Mouse (Mus musculus) hindbrain, embryonic 14.5 days (tissue): ENCODE measurements around the gene Cyth1. TPM values are rescaled to one million over a fixed set of nuclear protein-coding genes. Genes with fewer than 3 reads are reported as not detected.
A peak's percentile ranks its signal among the peaks of the same experiment; 100 is the strongest.

Experiments
- ATAC-seq: fragments of 200-750 bp; cut with Nextera tagmentation; 2 replicates; pipeline ENCODE4 v1.8.0; 2017; ENCODE audit warnings: moderate number of reproducible peaks, mild to moderate bottlenecking, moderate TSS enrichment, moderate library complexity; ENCODE audit not compliant: low FRiP score
- DNase-seq: peaks from one replicate; pipeline ENCODE4 v3.0.0-alpha.2; 2015; ENCODE audit warnings: low spot score
- H3K27ac ChIP-seq: fragments of 300-500 bp; sonication (generic); 2 replicates; pipeline ENCODE4 v1.5.1; 2014; ENCODE audit warnings: mild to moderate bottlenecking, moderate library complexity
- H3K27me3 ChIP-seq: fragments of 300-500 bp; sonication (generic); 2 replicates; pipeline ENCODE4 v1.6.1; 2014; ENCODE audit warnings: mild to moderate bottlenecking, low read length, mixed read lengths; ENCODE audit not compliant: control insufficient read depth, insufficient read depth
- H3K36me3 ChIP-seq: fragments of 300-500 bp; sonication (generic); replicated peaks from 2 replicates; pipeline ENCODE4 v1.6.1; 2014; ENCODE audit not compliant: control insufficient read depth, insufficient read depth
- H3K4me1 ChIP-seq: fragments of 300-500 bp; sonication (generic); replicated peaks from 2 replicates; pipeline ENCODE4 v1.6.1; 2014; ENCODE audit warnings: antibody characterized with exemption, low read length, mixed read lengths; ENCODE audit not compliant: control insufficient read depth, insufficient read depth
- H3K4me2 ChIP-seq: fragments of 300-500 bp; sonication (generic); replicated peaks from 2 replicates; pipeline ENCODE4 v1.6.1; 2014; ENCODE audit warnings: mild to moderate bottlenecking, moderate library complexity
- H3K4me3 ChIP-seq: fragments of 300-500 bp; sonication (generic); replicated peaks from 2 replicates; pipeline ENCODE4 v1.5.1; 2014; ENCODE audit warnings: mild to moderate bottlenecking, low read length
- H3K9ac ChIP-seq: fragments of 300-500 bp; sonication (generic); 2 replicates; pipeline ENCODE4 v1.6.1; 2014
- H3K9me3 ChIP-seq: fragments of 300-500 bp; sonication (generic); 2 replicates; pipeline ENCODE4 v1.6.1; 2016; ENCODE audit warnings: low read length; ENCODE audit not compliant: control insufficient read depth
- WGBS: fragments of 180-500 bp; shearing (Covaris S2); extraction: QIAGEN DNeasy Blood & Tissue Kit; methylation state at CpG from one replicate; pipeline ENCODE4 v1.1.7; 2014; 5-methylcytosine and 5-hydroxymethylcytosine counted together
- polyA plus RNA-seq: library from polyadenylated mRNA; unstranded; fragments of >200 nt; fragmentation: Nextera tagmentation; extraction: Ambion mirVana; gene quantifications from 2 replicates; pipeline ENCODE4 v1.2.1, GENCODE M21; 2014

Gene Cyth1
- polyA plus RNA-seq, 1 experiment from 2014 or later: 18.1 TPM

- H3K9ac ChIP-seq: no peak overlapping the region
- H3K4me2 ChIP-seq: no peak overlapping the region
- H3K9me3 ChIP-seq: no peaks in the 10 kb centered on the region
- H3K36me3 ChIP-seq: no peaks in the 10 kb centered on the region
- no peak for DNase-seq
- peaks cover 5% of the 10 kb centered on the region; the same call in 1 of the 2 replicates for H3K4me1 ChIP-seq
- WGBS: 8% methylated on average over 7 of the region's 7 CpGs
- no peak for ATAC-seq
- no peak overlapping the region for H3K4me3 ChIP-seq
- H3K27me3 ChIP-seq: no peaks in the 10 kb centered on the region
- peak overlapping the region; percentile 16; the same call in 1 of the 2 replicates for H3K27ac ChIP-seq
Measured at GRCm38 (mm10) chr11:118142547-118143165, 105.7 kb downstream of the Cyth1 start.

- no peak overlapping the region for H3K4me3 ChIP-seq
- WGBS: 77% methylated on average over 10 of the region's 10 CpGs
- ATAC-seq (no peak), DNase-seq (no peak)
- no peaks in the 10 kb centered on the region for H3K27me3 ChIP-seq
- H3K9me3 ChIP-seq: no peaks in the 10 kb centered on the region
- no peak overlapping the region for H3K27ac ChIP-seq
- H3K9ac ChIP-seq: no peak overlapping the region
- no peak overlapping the region for H3K4me2 ChIP-seq
- no peaks in the 10 kb centered on the region for H3K36me3 ChIP-seq
- peaks cover 5% of the 10 kb centered on the region; the same call in 1 of the 2 replicates for H3K4me1 ChIP-seq
Measured at GRCm38 (mm10) chr11:118140771-118141565, 107.4 kb downstream of the Cyth1 start.

- ATAC-seq (no peak), DNase-seq (no peak)
- H3K9me3 ChIP-seq: no peaks in the 10 kb centered on the region
- no peak overlapping the region for H3K27ac ChIP-seq
- H3K4me3 ChIP-seq: no peak overlapping the region
- H3K4me1 ChIP-seq: peaks cover 13% of the 10 kb centered on the region
- WGBS: 96% methylated on average over 6 of the region's 6 CpGs
- H3K4me2 ChIP-seq: no peak overlapping the region
- no peak overlapping the region for H3K9ac ChIP-seq
- no peaks in the 10 kb centered on the region for H3K27me3 ChIP-seq
- H3K36me3 ChIP-seq: no peaks in the 10 kb centered on the region
Measured at GRCm38 (mm10) chr11:118138347-118138746, 110.0 kb downstream of the Cyth1 start.

- WGBS: 33% methylated on average over 5 of the region's 5 CpGs
- peaks cover 10% of the 10 kb centered on the region for H3K4me1 ChIP-seq
- ATAC-seq (no peak), DNase-seq (no peak)
- H3K9ac ChIP-seq: no peak overlapping the region
- no peaks in the 10 kb centered on the region for H3K27me3 ChIP-seq
- H3K4me2 ChIP-seq: no peak overlapping the region
- no peak overlapping the region for H3K4me3 ChIP-seq
- H3K9me3 ChIP-seq: no peaks in the 10 kb centered on the region
- H3K36me3 ChIP-seq: no peaks in the 10 kb centered on the region
- no peak overlapping the region for H3K27ac ChIP-seq
Measured at GRCm38 (mm10) chr11:118136172-118136632, 112.2 kb downstream of the Cyth1 start.

- H3K9ac ChIP-seq: no peak overlapping the region
- H3K4me3 ChIP-seq: no peak overlapping the region
- no peaks in the 10 kb centered on the region for H3K36me3 ChIP-seq
- 81% methylated on average over 6 of the region's 6 CpGs for WGBS
- no peak overlapping the region for H3K27ac ChIP-seq
- no peak overlapping the region for H3K4me2 ChIP-seq
- no peaks in the 10 kb centered on the region for H3K27me3 ChIP-seq
- H3K4me1 ChIP-seq: peaks cover 10% of the 10 kb centered on the region
- ATAC-seq: no peak
- DNase-seq: no peak
- H3K9me3 ChIP-seq: no peaks in the 10 kb centered on the region
Measured at GRCm38 (mm10) chr11:118135271-118135670, 113.1 kb downstream of the Cyth1 start.

- no peak overlapping the region for H3K4me2 ChIP-seq
- ATAC-seq (0 out of 2 replicates have a peak, but pooled peaks have one; percentile 27), DNase-seq (no peak)
- H3K36me3 ChIP-seq: no peaks in the 10 kb centered on the region
- no peaks in the 10 kb centered on the region for H3K9me3 ChIP-seq
- H3K27ac ChIP-seq: peak overlapping the region; percentile 52
- H3K4me3 ChIP-seq: no peak overlapping the region
- peaks cover 10% of the 10 kb centered on the region for H3K4me1 ChIP-seq
- H3K27me3 ChIP-seq: no peaks in the 10 kb centered on the region
- no peak overlapping the region for H3K9ac ChIP-seq
- WGBS: 41% methylated on average over 4 of the region's 4 CpGs
Measured at GRCm38 (mm10) chr11:118133752-118134169, 114.6 kb downstream of the Cyth1 start.

GRCm38 (mm10) chr11:118133133-118133751 is 115.2 kb downstream of the Cyth1 start:
- no peak overlapping the region for H3K9ac ChIP-seq
- no peak for ATAC-seq
- no peaks in the 10 kb centered on the region for H3K27me3 ChIP-seq
- H3K9me3 ChIP-seq: no peaks in the 10 kb centered on the region
- no peak overlapping the region for H3K4me2 ChIP-seq
- WGBS: 55% methylated on average over 9 of the region's 9 CpGs
- H3K27ac ChIP-seq: peak overlapping the region; percentile 52; the same call in 1 of the 2 replicates
- H3K36me3 ChIP-seq: no peaks in the 10 kb centered on the region
- H3K4me1 ChIP-seq: peaks cover 10% of the 10 kb centered on the region
- H3K4me3 ChIP-seq: no peak overlapping the region
- DNase-seq: no peak

- no peaks in the 10 kb centered on the region for H3K9me3 ChIP-seq
- WGBS: 76% methylated on average over 8 of the region's 8 CpGs
- H3K9ac ChIP-seq: no peak overlapping the region
- H3K4me2 ChIP-seq: no peak overlapping the region
- ATAC-seq (no peak), DNase-seq (no peak)
- no peaks in the 10 kb centered on the region for H3K27me3 ChIP-seq
- H3K4me3 ChIP-seq: no peak overlapping the region
- H3K36me3 ChIP-seq: no peaks in the 10 kb centered on the region
- peaks cover 10% of the 10 kb centered on the region for H3K4me1 ChIP-seq
- no peak overlapping the region for H3K27ac ChIP-seq
Measured at GRCm38 (mm10) chr11:118132136-118132535, 116.3 kb downstream of the Cyth1 start.

- Histone ChIP-seq H3K4me3 (no peak within 1 kb of the TSS), H3K36me3 (no peaks in the 10 kb centered on the region), H3K9me3 (no peaks in the 10 kb centered on the region), H3K27me3 (no peaks in the 10 kb centered on the region), H3K27ac (no peak within 1 kb of the TSS), H3K4me2 (no peak within 1 kb of the TSS), H3K9ac (no peak within 1 kb of the TSS), H3K4me1 (peaks cover 10% of the 10 kb centered on the region)
- DNase-seq (no peak), ATAC-seq (no peak)
- 90% methylated on average over 7 of the region's 7 CpGs for WGBS
Measured at GRCm38 (mm10) chr11:118130534-118130933, 117.9 kb downstream of the Cyth1 start, which contains the start of gene Dnah17. Gene Dnah17 (minus strand): TSS chr11:118130634.
